Mouse (Mus musculus): Measurements from ENCODE around the gene Tmem209.
A peak's percentile ranks its signal among the peaks of the same experiment; 100 is the strongest.

Gene Tmem209

DNA sequence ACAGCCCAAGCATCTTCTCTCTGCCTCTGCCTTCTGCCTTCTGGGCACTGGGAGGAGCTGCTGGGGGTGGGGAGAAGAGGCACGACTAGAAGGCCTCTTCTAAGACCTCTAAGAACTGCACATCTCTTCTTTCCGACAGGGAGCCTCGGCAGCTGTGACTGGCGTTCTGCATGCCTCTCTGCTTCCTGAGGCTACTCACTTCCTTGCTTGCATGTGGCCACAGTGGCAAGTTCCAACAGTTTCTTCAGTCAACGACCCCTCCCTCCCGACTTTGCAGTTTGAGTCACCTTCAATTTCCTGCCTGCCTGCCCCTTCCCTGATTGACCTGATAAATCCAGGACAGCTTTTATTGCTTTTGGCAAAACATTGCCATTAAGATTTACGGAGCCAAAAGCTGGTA, 46.8 kb downstream of the Tmem209 start:
- DNase-seq (ENCODE audit: low spot score in 2 of 2): peak; percentile 43 to 50

DNA sequence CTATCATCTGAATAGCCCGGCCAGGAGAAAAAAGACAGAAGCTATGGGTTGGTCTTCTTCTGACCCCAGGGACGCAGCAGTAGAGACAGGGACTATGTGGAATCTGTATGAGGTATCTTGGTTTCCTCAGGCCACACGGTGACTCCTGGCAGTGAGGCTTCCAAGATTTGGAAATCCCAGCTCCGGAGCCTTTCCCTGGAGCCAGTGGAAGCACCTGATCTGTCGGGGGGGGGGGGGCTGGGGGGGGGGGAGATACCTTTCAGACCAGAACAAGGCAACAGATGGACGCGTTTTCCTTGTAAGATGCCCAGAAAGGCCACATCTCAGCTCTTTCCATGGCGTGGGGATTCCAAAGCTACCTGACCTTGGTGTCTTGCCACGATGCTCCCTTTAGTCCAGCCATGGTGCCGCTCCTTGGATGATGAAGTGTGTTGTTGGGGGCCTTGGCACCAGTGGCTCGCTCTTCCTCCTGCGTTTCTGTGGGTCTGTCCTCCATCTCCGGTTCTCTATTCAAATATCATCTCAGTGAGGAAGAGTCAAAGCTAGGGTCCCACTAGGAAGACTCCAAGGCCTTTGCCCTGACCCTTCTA, 47.7 kb downstream of the Tmem209 start:
- no peak for DNase-seq (ENCODE audit: low spot score in 2 of 2)

DNA sequence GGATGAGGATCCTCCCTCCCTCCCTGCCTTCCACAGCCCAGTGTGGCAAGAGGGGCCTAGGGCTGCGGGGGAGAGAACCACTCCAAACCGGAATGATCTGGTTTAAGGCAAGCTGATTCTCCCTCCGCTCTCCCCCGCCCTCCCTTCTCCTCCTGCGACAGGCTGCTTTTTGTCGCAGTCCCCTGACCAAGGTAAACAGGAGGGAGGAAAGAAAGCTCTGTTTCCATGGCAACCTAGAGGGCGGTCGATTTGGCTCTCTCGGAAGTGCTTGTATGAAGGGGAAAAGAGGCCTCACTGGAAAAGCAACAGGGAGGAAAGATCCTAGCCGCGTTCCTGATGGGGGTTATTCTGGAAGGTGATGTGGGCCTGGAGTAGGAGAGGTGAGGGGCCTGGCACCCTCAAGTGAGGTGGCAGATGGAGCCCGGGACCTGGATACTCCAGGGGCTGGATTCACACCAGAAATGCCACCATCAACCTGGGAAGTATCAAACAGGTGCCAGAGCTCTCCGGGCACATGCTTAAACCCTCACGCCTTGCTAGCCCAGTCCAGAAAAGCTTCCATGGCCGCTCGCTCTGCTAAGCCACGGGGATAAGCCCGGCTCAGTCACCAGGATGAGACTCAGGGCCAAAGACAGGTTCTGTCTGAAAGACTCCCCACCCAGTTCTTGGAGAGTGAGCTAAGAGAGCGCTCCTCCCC, 48.7 kb downstream of the Tmem209 start:
- no peak for DNase-seq (ENCODE audit: low spot score in 2 of 2)

DNA sequence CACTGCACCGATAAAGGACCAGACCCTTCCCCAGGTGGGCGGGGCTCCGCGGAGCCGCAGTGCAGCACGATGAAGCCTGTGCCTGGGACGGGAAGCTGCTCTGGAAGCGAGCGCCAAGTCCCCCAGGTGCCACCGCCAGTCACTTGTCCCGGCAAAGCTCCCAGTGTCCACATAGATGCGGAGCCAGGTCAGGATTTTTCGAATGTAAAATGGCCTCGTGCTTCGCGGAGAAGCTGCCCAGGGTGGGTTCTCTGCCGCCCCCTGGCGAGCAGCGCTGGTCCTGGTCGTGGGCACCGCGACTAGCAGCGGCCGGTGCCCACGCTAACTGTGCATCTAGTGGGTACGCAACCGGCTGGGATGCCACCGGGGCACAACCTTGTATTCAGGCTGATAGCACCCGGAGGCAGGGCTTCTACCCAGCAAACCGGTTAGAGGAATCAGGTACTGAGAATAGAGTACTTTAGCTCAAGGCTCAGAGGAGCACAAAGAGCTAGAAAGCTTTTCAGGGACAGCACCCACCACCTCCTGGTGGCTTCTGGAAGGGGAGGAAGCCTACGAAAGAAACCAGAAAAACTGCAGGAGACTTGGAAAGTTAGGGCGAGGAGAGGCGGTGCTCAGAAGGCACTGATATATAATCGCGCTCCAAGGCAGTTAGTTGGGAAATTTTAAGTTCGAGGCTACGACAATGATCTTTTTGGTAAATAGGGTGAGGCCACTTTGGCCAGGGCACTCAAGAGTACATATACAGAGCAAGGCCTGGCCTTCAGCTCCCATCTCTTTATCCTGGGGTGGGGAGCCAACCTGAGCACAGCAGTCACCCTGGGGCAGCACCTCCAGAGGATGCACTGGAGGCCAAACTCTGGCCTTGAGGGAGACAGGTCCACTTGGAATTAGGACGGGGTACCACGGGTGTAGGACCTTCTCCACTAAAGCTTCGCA, 49.5 kb downstream of the Tmem209 start:
- peak; percentile 58 to 69 for DNase-seq (ENCODE audit: low spot score in 2 of 2)

DNA sequence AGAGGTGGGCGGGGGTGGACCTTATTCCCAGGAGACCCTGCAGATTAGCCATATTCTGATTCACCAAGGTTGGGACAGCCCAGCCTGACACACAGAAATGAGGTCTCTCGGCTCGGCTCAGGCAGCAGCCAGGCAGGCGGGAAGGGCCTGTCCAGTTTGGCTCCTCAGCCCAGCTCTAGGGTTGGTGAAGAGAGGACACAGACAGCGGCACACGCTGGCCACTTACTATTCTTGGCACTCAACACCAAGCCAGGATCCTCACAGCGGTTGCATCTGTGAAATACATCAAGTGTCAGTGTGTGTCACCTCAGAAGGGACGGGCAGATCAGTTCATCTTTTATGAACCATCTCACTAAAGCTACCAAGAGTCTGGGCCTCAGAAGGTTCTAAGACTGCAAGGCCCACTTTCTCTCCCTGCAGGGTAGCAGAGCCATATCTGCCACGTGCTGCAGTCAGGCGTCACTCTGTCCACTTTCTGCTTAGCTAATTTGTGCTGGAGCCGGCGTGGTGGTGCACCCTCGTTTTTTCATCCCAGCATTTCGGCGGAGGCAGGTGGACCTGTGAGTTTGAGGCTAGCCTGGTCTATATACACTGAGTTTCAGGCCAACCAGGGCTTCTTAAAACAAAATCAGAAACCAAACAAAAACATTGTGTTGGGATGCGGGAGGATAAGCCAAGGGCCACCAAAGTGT, 50.4 kb downstream of the Tmem209 start:
- DNase-seq (ENCODE audit: low spot score in 2 of 2): no peak

DNA sequence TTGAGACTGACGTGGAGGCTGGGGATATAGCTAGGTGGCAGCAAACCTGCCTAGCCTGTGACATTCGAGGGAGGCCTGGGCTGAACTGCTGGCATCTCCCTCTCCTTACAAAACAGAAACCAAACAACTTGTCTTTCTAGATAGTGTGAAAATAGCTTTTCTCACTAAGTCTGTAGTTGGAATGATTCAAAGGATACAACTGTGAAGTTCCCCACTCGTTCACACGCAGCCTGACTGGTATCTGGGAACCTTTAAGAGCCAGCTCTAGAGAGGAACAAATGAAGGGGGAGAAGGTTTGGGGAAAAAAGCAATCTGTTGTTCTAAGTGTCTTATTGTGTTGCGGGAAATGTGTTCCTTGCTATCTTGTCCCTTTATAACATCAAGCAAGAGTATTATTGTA, 51.0 kb downstream of the Tmem209 start:
- no peak for DNase-seq (ENCODE audit: low spot score in 2 of 2)

- DNase-seq (ENCODE audit: low spot score in 2 of 2): no peak
Measured at GRCm38 (mm10) chr6:30456991-30457390, 52.6 kb downstream of the Tmem209 start.

GRCm38 (mm10) chr6:30439576-30439975, 70.0 kb downstream of the Tmem209 start:
- DNase-seq (ENCODE audit: low spot score in 2 of 2): no peak

GRCm38 (mm10) chr6:30437054-30437453, 72.5 kb downstream of the Tmem209 start:
- DNase-seq (ENCODE audit: low spot score in 2 of 2): no peak

DNA sequence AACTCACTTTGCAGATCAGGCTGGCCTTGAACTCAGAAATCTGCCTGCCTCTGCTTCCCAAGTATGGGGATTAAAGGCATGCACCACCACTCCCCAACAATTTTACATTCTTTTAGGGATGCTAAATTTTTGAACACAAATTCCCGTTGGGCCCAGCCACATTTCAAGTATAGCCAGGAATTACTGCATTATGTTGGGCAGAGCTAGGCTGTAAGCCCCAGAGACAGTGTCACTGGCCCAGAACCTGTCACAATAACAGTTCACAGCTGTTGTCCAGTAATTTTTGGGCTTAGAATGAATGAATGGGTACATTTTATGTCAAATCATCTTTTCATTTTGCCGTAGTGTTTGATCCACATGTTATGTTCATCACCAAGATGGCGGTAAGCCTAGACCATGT, 73.1 kb downstream of the Tmem209 start:
- DNase-seq (ENCODE audit: low spot score in 2 of 2): no peak

- no peak for DNase-seq (ENCODE audit: low spot score in 2 of 2)
Measured at GRCm38 (mm10) chr6:30432461-30433192, 77.0 kb downstream of the Tmem209 start.

Data from urinary bladder, postnatal 36 days (tissue).